Mouse (Mus musculus) cerebellum, postnatal 25 days (tissue): ENCODE measurements around the gene Igsf21.

Experiments
- DNase-seq, 2 experiments: peaks; one replicate each; pipeline ENCODE4 v3.0.0; 2021; ENCODE audit warnings: mixed read lengths in 2 of 2

Gene Igsf21

GRCm38 (mm10) chr4:140143178-140143577 is 103.4 kb downstream of the Igsf21 start:
- DNase-seq = no peak

- DNase-seq = peak; percentile 48 to 65
Observed at GRCm38 (mm10) chr4:140140485-140140884, 106.1 kb downstream of the Igsf21 start.

DNA sequence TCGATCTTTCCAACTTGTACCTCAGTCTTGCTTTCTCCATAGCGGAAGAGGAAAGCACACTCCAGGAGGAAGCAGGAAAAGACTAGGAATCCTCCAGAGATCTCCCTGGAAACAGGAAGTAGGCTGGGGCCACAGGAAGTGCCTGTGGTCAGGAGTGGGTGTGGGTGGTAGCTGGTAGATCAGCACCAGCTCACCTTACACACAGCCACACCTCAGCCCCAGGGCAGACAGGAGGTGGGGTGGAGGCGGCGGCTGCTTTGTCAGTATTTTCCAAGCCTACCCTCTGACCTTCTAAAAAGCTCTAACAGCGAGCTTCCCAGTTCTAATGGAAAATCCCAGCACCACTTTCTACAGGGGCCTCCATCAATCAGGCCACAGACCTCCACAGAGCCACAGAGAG is 107.7 kb downstream of the Igsf21 start:
- no peak for DNase-seq

DNA sequence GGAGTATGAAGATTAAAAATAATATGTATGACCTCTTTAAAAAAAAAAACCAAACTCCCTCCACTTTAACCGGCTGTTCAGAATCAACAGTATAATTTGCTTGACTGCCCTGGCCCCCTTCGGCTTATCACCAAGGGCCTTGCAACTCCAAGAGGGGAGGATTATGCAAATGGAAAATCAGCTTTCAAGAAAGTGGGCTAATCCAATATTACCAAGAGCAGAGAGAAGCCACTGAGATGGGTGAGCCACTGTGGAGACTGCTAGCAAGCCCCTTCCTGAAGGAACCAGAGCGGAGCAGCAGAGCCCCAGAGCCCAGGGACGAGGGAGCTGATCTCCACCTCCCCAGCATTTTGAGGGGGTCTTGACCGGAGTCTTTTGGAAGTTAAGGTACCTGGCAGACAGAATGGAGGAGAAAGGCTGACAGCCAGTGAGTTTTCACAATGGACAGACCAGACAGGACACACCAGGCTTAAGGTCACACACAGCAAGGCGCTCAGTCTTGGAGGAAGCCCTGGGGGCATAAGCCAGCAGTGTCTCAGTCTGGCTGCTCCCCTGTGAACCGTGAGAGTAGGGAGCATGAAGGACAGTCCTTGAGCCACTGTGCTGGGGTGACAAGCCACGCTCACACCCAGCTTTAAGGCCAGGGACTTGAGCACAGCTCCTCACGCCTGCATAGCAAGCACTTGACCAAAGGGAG is 114.8 kb downstream of the Igsf21 start:
- no peak for DNase-seq

- no peak for DNase-seq
Observed at GRCm38 (mm10) chr4:140131201-140131600, 115.4 kb downstream of the Igsf21 start.

- DNase-seq = peak; percentile 52 to 71
Observed at GRCm38 (mm10) chr4:140129553-140130275, 116.9 kb downstream of the Igsf21 start.

- DNase-seq = peak; percentile 56 to 65
Observed at GRCm38 (mm10) chr4:140128116-140128515, 118.5 kb downstream of the Igsf21 start.

DNA sequence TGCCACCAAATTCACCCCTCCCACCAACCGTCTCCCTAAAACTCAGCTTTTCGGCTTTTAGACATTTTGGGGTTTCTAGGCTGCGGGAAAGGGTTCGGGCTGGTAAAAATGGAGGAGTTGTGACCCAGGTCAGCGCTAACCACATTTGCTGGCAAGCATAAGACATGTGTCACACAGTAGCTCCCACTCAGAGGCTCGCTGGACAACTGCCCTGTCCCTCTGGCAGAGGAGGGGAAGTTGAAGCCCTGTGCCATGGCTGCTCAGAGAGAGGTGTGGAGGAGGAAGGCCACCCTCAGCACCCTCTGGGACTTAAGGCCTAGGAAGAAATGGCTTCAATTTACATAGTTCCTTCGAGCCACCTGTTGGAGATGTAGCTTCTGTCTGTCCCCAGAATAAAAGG is 120.8 kb downstream of the Igsf21 start:
- peak in 1 of 2 experiments; percentile 66 for DNase-seq

DNA sequence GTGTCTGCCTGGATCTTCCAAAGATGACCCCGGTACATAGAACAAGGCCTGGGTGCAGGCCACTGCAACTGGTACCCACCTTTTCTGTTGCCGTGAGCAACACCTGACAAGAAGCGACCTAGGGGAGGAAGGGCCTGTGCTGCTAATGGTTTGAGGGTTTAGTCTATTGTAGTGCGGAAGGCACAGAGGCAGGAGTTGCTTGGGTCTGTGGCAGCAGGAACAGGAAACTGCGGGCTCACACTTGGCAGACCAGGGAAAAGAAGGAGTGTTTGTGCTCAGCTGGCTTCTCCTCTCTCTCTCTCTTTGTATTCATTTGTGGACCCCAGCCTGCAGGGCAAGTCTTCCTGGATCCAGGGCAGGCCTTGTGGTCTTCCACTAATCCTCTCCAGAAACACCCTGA is 124.0 kb downstream of the Igsf21 start:
- DNase-seq = no peak

DNA sequence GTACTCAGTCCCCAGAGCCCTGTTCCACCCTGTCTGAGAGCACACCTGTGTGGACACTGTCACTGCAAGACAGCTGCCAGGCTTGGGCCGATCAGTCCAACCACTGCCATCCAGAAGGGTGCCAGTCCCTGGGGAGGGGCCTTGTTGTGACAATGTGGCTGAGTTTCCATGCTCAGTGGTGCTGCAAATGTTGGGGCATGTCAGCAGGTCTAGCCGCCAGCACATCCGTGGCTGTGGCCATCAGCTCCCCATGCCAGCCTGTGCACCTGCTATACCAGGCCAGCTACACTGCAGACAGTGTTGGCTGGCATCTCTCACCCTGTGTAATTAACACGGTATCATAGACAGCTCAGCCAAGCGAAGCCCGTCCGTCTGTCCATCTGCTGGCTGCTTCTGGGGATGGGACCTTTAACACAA is 129.3 kb downstream of the Igsf21 start:
- peak; percentile 66 to 79 for DNase-seq

- no peak for DNase-seq
Observed at GRCm38 (mm10) chr4:140115756-140116155, 130.8 kb downstream of the Igsf21 start.

DNA sequence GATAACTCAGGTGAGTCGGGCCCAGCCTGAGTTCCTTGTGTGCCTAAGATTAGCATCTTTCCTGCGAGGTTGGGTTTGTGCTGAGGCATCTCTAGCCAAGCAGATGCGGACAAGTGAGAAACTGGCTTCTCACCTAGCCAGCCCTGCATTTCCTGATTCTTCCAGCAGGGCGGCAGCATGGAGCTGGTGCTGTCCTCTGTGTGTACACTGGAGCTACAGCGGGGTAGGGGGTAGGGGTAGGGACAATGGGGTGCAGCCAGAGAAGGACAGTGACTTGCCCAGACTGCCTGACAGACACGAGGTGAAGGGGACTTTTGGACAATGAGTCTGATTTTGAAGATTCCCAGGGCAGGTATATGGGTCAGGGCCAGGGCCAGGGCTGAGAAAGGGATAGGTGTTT is 131.5 kb downstream of the Igsf21 start:
- DNase-seq = no peak

GRCm38 (mm10) chr4:140113690-140114475 is 132.7 kb downstream of the Igsf21 start:
- peak; percentile 60 to 79 for DNase-seq

DNA sequence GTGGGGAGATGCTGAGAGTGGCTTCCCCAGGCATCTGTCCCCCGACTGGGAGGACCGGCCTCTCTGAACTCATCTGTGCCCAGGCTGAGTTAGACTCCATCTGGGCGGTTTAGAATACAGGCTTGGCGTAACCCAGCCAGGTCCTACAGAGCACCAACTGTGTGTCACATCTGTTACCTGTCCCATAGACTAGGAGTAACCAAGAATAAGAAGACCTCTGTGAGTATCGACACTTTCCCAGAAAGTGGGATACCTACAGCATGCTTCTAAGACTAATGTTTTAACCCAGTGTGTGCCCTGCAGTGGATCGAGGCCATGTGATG is 137.0 kb downstream of the Igsf21 start:
- DNase-seq = no peak

DNA sequence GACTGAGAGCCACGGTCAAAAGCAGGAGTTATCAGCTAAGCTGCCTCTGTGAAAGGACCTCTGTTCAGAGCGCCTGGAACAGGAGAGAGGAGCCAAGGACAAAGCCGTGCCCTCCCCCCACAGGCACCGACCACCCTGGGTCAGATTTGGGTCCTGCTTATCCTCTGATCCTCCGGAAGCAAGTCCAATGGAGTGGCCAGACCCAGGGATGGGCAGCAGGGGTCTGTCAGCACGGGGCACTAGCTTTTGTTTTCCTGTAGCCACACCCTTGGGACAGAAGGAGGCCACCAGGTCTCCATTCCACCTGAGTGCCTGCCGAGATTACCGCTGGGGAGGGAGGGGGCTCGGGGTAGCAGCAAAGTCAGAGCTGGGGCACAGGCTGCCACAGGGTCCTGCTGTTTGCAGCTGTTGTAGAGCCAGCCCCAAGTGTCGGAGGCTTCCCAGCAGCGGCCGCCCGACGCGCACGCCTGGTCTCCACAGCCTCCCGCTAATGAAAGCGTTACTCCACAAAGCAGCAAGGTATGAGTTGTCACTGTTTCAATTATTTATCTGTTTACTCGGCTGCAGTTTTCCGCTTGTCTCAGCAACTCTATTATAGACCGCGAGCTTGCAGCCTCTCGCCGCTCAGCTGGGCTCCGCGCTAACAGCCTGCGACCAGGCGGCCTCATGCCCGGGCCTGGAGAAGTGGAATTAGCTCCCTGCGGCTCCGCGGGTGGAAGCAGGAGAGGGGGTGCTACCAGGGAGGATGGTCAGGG is 137.5 kb downstream of the Igsf21 start:
- peak; percentile 67 to 70 for DNase-seq

DNA sequence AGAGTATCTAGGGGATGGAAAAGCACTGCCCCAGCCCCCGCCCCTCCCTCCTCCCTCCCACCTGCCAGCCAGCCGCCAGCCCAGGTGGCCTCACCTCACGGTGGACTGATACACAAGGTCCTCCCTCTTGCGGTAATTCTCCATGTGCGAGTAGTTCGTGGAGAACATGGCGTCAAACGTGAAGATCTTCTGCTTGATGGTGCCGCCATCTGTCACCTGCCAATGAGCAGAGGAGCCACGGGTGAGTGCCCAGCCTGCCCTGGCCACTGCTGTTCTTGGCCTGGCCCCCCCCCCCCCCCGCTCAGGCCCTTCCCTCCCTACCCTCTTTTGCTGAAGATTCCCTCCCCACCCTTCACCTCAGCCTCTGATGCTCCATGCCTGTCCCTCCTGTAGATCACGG is 139.4 kb downstream of the Igsf21 start:
- DNase-seq = peak in 1 of 2 experiments; percentile 60

DNA sequence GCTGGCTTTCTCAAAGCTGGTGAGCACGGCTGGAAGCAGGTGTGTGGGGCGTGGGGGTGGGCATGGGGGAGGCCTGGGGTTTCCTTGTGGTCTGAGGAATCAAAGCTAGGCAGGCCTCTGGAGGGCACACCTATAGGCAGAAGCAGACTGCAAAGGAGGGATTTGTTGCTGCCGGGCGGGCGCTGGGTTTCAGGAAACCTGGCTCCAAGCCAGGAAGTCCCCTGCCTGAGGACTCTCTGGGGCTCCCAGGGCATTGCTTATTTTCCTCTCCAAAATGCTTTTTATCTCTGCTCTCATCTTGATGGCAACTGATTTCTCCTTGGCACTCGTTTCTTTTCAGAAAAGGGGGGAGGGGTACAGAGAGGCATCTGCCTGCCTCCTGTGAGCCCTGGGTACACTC is 141.8 kb downstream of the Igsf21 start:
- DNase-seq = no peak

DNA sequence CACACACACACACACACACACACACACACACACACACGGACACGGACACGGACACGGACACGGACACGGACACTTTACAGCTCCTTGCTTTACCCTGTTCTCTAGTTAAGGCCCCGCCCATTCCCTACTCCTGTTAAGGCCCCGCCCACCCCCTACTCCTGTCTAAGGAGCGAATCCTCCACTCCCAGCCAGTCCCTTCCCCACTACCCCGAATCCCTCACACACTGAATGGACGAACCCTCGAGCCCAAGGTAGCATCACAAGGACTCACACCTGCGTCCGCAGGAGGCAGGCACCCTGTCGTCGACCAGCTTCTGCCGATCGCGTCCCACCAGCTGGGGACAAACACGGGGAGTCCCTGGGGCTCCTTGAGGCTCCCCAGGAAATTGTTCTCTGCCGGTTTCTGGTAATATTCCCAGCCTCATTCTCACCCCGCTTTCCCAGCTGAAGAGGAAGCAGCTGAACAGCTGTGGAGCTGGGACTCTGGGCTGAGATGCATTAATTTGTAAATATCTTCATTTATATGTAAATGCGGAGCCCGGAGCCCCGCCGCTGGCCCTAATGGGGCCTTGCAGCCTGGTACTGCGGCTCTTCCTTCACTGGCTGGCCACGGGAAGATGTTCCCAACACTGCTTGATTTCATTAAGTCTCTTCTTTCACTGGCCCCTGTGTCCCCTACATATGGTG is 143.1 kb downstream of the Igsf21 start:
- no peak for DNase-seq

- no peak for DNase-seq
Observed at GRCm38 (mm10) chr4:140102581-140103200, 143.9 kb downstream of the Igsf21 start.

GRCm38 (mm10) chr4:140101106-140101505 is 145.5 kb downstream of the Igsf21 start:
- DNase-seq = peak in 1 of 2 experiments; percentile 58

DNA sequence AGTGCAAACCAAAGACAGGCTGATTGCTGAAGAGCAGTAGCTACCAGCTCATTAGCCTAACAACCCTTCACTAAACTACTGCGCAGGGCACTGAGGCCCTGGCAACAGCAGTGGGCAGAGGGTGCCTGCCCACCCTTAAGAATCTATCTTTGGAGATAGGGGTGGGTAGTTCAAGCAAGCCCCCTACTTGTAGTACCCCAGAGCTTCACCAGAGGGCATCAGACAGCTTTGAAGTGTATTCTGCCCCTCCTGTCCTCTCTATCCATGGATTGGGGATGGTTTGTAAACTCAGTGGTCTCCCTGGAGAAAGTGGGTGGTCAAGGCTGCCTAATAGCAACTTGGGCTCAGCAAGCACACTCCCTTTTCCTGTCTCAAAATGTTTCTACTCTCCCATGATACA is 146.4 kb downstream of the Igsf21 start:
- DNase-seq = peak; percentile 54 to 74

- DNase-seq = peak in 1 of 2 experiments; percentile 64
Observed at GRCm38 (mm10) chr4:140096283-140096682, 150.3 kb downstream of the Igsf21 start.
